Mouse (Mus musculus): ENCODE measurements around the gene Dlg2.

Dlg2 gene

GRCm38 (mm10) chr7:91262031-91262951 lies 785.8 kb downstream of the Dlg2 start:
- peak; percentile 36 for DNase-seq (ENCODE audit: low read depth, low spot score)

DNA sequence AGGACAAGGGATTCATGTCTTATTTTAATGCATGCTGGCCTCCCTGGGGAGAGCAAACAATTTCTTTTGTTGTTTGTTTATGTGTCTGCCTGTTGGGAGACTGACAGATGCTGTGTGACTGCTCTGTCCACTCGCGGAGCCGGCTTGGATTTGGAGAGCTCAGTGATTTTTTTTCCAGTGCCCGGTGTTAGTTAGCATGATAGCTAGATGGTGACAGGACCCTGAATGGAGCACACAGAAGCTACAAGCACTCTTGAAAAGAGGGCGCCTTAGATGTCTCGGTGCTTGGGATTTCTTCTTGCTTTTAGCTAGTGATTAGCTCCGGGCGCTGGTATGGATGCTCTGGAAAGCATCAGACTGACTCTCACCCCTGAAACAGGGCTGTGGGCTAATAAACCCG lies 786.5 kb downstream of the Dlg2 start:
- DNase-seq (ENCODE audit: low read depth, low spot score) = peak; percentile 4

GRCm38 (mm10) chr7:91267764-91268163 lies 791.3 kb downstream of the Dlg2 start:
- no peak for DNase-seq (ENCODE audit: low read depth, low spot score)

DNA sequence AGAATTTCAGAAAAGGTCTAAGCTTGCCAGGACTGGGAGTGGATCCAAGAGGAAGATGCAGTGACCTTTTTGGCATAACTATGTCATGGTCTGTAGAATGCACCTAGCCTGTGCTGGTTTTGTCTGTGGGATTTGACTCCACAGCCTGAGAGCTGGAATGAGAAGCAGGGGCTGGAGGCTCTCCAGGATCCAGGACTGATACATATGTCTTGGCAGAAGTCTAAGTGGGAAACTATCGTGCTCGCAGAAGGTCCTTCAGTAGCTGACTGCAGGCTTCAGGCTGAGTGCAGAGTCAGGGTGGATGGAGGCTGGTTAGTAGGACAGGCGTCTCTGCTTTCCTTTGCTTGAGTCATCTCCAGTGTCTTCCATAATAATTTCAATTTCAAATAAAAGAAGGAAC lies 807.7 kb downstream of the Dlg2 start:
- peak; percentile 14 for DNase-seq (ENCODE audit: low read depth, low spot score)

DNA sequence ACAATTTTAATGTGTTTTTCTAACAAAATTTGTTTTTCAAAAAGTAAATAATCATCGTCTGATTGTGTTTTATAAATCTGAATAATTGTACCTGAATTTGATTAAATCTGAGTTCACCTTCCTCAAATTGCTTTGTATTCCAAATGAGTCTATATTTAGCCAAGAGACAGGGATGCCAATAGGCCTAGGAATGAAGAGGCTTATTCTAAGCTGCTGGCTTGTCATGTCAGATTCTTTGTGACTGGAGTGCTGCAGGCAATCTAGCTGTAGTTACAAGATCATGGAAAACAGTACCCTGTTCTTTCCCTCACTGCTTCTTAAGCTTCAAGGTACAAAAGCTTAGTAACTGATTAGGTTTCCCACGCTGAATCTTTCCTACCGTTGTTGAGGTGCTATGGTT lies 811.9 kb downstream of the Dlg2 start:
- DNase-seq (ENCODE audit: low read depth, low spot score) = no peak

- DNase-seq (ENCODE audit: low read depth, low spot score) = no peak
Measured at GRCm38 (mm10) chr7:91296127-91296526, 819.7 kb downstream of the Dlg2 start.

DNA sequence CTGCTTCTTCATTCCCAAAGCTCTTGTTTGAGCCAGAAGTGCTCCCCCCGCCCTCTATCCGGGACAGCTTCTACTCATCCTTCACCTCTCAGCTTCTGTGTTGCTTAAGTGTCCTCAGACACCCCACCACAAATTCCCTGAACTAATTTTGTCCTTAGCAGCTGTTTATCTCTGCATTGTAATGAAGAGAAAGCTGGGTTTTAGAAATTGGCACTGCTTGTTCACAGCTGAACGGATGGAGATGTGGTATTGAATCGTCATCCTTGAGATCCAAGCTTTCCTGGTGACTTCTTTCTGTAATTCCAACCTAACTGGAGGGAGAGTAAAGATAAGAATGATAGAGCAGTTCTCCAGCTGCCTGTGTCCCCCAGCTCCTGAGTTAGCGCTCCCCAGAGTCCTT lies 834.7 kb downstream of the Dlg2 start:
- DNase-seq (ENCODE audit: low read depth, low spot score) = no peak

GRCm38 (mm10) chr7:91345073-91345472 lies 868.6 kb downstream of the Dlg2 start:
- DNase-seq (ENCODE audit: low read depth, low spot score) = no peak

GRCm38 (mm10) chr7:91369821-91370321 lies 893.4 kb downstream of the Dlg2 start:
- DNase-seq (ENCODE audit: low read depth, low spot score) = no peak

GRCm38 (mm10) chr7:91382281-91382680 lies 905.8 kb downstream of the Dlg2 start:
- no peak for DNase-seq (ENCODE audit: low read depth, low spot score)

- no peak for DNase-seq (ENCODE audit: low read depth, low spot score)
Measured at GRCm38 (mm10) chr7:91383873-91384272, 907.4 kb downstream of the Dlg2 start.

DNA sequence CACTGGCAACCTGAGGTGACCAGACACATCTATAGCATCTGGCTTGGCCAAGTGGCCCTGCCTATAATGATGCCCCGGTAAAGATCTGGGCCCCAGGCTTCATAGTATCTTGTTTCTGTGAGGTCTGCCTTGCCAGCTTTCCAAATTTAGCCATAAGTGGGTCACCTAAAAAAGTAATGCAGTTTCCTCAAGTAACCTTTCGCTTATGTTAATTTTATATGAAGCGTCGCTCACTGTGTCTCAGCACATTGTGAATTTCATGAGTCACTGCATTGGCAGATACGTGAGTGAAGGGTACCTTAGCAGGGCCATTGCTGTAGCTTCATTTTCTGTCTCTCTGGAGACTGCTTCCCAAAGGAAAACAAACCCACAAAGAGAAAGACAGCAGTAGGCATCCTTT lies 912.8 kb downstream of the Dlg2 start:
- DNase-seq (ENCODE audit: low read depth, low spot score) = no peak

DNA sequence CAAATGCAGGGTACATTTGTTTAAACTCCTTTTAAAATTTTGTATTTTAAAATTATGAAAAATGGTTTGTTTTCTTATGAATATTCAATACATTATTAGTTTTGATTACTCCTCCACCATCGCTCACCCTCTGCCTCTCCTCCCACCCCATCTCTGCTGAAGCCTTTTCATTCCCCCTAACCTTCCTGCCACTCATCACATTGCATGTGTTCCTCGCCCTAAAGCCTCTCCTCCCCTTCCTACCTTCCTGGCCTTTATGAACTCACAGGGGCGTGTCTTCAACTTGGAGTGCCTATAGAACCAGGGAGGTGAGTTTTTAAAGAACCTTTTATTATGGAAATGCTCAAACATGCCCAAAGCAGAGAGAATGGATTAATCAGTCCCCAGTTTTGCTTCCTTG lies 921.4 kb downstream of the Dlg2 start:
- DNase-seq (ENCODE audit: low read depth, low spot score) = no peak

GRCm38 (mm10) chr7:91412109-91412508 lies 935.6 kb downstream of the Dlg2 start:
- DNase-seq (ENCODE audit: low read depth, low spot score) = no peak

DNA sequence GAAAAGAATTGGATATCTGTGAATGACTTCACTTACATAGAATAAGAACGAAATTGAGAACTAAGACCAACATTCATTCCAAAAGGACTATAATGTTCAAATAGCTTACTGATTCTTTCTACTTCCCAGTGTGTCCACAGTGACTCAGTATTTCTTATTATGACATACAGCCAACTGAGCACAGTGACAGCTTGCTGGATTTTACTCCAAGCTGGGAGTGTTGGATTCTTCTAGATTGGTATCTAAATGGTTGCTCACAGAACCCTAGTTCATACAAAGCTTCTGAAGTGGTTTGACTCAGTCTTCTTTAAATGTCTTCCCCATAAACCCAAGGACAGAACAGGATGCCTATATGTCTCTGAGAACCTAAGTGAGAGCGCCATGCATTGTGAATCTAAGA lies 937.7 kb downstream of the Dlg2 start:
- DNase-seq (ENCODE audit: low read depth, low spot score) = no peak

DNA sequence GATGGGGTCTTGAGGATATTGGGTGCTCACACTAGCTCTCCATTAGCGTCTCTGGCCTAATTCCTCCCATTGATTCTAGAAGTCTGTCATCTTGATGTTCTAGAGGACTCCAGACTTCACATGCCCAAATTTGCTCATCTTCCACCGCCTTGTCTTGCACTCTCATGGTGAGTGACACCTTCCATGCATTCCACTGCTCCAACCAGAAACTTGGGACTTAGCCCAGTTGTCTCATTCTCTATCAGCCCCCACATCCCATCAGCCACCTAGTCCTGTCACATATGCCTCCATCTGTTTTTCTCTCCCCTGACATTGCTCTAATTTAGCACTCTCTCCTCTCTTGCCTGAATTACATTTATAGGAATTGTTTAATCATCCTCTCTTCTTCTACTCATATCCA lies 938.3 kb downstream of the Dlg2 start:
- no peak for DNase-seq (ENCODE audit: low read depth, low spot score)

- DNase-seq (ENCODE audit: low read depth, low spot score) = no peak
Measured at GRCm38 (mm10) chr7:91420215-91420614, 943.7 kb downstream of the Dlg2 start.

DNA sequence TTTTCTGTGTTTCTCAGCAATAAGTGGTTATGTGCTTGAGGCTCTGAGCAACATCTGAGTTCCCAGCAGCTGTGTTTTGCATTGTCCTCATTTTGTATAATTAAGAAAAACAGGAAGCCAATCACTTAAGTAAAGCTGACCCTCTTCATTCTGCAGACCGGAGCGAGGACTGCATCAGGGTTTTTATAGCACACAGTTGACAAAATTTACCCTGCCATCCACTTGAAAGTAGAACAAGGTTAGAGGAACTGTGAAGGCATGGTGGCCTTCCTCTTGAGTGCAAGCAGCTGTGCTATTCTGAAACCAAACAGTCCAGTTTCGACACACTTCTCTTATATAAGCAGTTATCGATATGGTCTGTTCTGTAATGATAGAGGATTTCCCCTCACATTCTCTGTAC lies 947.3 kb downstream of the Dlg2 start:
- no peak for DNase-seq (ENCODE audit: low read depth, low spot score)

DNA sequence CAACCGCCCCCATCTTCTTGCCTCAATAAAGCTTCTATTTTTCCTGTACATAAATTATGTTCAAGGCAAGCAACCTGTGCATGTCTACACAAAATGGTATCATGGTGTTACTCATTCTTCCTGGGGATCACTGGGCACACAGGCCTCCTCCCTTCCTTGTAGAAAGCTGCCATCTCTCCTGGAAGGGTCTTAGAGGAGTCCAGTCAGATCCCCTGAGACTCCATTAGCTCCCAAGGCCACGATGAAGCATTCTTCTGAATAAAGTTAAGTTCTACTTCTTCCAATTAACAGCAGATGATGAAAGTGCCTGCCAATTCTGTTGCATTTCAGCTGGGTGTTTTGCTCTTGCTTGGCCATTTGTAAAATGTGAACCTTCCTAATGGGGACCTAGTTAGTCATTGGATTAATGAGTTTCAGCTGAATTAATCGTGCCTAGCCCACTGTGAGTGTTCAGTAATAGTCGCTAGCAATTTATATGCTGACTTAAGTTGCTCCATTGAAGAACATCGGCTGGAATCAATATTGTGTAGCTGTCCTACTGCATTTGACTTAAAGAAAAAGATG lies 953.3 kb downstream of the Dlg2 start:
- no peak for DNase-seq (ENCODE audit: low read depth, low spot score)

- DNase-seq (ENCODE audit: low read depth, low spot score) = no peak
Measured at GRCm38 (mm10) chr7:91431594-91432240, 955.2 kb downstream of the Dlg2 start.

DNA sequence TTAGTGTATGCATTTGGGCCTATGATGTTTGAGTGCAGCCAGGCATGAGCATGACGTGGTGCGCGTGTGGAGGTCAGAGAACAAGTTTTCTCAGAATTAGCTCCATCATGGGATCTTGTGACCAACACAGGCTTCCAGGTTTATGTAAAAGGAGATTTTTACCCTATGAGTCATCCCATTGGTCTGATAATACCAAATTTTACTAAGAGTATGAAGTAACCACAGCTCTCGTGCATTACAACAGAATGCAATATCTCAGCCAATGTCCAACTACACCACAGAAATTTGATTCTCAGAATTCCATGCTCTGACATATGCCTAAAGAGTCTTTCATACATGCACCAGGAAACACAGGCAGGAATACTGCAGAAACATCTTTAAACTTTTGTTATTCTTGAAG lies 956.1 kb downstream of the Dlg2 start:
- DNase-seq (ENCODE audit: low read depth, low spot score) = no peak

DNA sequence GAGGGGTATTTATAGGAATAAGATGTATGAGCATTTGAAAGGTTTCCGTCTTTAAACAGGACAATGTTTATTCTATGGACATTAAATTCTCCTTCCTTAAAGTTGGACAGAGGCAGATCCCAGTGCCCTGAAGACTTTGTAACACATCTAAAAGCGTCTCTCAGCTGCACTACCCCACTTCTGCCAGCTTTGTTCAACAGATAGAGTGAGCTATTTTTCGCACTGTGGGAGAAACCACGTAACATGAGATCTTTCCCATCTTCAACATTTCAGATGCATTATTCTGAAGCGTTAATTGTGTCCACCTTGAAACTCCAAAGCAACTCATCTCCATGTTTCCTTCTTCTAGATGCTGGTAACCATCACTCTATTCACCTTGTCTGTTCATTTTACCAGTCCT lies 958.3 kb downstream of the Dlg2 start:
- no peak for DNase-seq (ENCODE audit: low read depth, low spot score)

GRCm38 (mm10) chr7:91440326-91440725 lies 963.9 kb downstream of the Dlg2 start:
- DNase-seq (ENCODE audit: low read depth, low spot score) = no peak
